Mouse (Mus musculus): ENCODE measurements around the gene Tdpoz3. TPM values are rescaled to one million over a fixed set of nuclear protein-coding genes. Genes with fewer than 3 reads are reported as not detected.
"Not testable (repeated sequence)": the region's sequence is repeated elsewhere in the genome, so short reads cannot be mapped to it uniquely, and the experiment has no call there.

Tdpoz3 gene
- not detected in 2 replicates for polyA plus RNA-seq (2015; fragmentation: Nextera tagmentation; extraction: Ambion mirVana)

GRCm38 (mm10) chr3:93825720-93826119 is at the start of gene Tdpoz3:
Gene Tdpoz3 (plus strand): TSS chr3:93826020.
- not testable (repeated sequence) for H3K27ac ChIP-seq; H3K9me3 ChIP-seq (replicated peaks; ENCODE audit: low read length); ATAC-seq (replicated peaks; ENCODE audit: low FRiP score, low read depth); DNase-seq (ENCODE audit: low spot score); H3K9ac ChIP-seq (ENCODE audit: low read depth, low read length); H3K4me3 ChIP-seq (replicated peaks; ENCODE audit: low read depth, low read length); H3K27me3 ChIP-seq (ENCODE audit: insufficient read depth, low read length); H3K4me2 ChIP-seq (ENCODE audit: low read length); H3K4me1 ChIP-seq (replicated peaks; ENCODE audit: insufficient read depth, low read length); H3K36me3 ChIP-seq (ENCODE audit: insufficient read depth, low read length)
- 90% methylated on average over 1 of the region's 1 CpGs for WGBS

GRCm38 (mm10) chr3:93796098-93796497 is 29.7 kb upstream of the Tdpoz3 start, which contains the start of gene Tdpoz4:
Gene Tdpoz4 (plus strand): TSS chr3:93796398.
- H3K4me2 ChIP-seq (ENCODE audit: low read length); H3K4me1 ChIP-seq (replicated peaks; ENCODE audit: insufficient read depth, low read length); ATAC-seq (replicated peaks; ENCODE audit: low FRiP score, low read depth); H3K27me3 ChIP-seq (ENCODE audit: insufficient read depth, low read length); H3K4me3 ChIP-seq (replicated peaks; ENCODE audit: low read depth, low read length); H3K9ac ChIP-seq (ENCODE audit: low read depth, low read length); H3K27ac ChIP-seq; DNase-seq (ENCODE audit: low spot score); H3K36me3 ChIP-seq (ENCODE audit: insufficient read depth, low read length); H3K9me3 ChIP-seq (replicated peaks; ENCODE audit: low read length): not testable (repeated sequence)

DNA sequence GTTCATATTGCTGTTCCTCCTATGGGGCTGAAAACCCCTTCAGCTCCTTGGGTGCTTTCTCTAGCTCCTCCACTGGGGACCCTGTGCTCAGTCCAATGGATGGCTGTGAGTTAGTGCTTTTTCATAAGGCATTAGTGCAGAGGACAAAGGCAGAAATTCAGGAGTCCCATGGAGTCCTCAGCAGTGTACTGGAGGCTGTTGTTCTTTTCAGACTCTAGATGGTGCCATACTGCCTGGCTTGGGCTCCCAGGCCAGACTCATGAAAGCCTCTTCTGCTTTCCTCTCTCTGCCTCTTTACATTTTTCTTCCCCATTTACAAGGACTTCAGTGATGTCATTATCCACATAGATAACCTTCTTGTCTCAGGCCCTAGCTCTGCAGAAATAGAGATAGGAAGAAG is 12.5 kb upstream of the Tdpoz3 start:
- TF ChIP-seq CTCF (IDR thresholded peaks at IDR 0.05; ENCODE audit: low read depth), result peak; percentile 44
- not testable (repeated sequence) for H3K27ac ChIP-seq; H3K4me2 ChIP-seq (ENCODE audit: low read length); H3K4me3 ChIP-seq (replicated peaks; ENCODE audit: low read depth, low read length); H3K27me3 ChIP-seq (ENCODE audit: insufficient read depth, low read length); H3K36me3 ChIP-seq (ENCODE audit: insufficient read depth, low read length); H3K9me3 ChIP-seq (replicated peaks; ENCODE audit: low read length); ATAC-seq (replicated peaks; ENCODE audit: low FRiP score, low read depth); H3K4me1 ChIP-seq (replicated peaks; ENCODE audit: insufficient read depth, low read length); H3K9ac ChIP-seq (ENCODE audit: low read depth, low read length)
- DNase-seq (ENCODE audit: low spot score), result peak; percentile 1

GRCm38 (mm10) chr3:93858957-93859356 is 33.1 kb downstream of the Tdpoz3 start:
- H3K27me3 ChIP-seq (ENCODE audit: insufficient read depth, low read length); H3K4me2 ChIP-seq (ENCODE audit: low read length); H3K36me3 ChIP-seq (ENCODE audit: insufficient read depth, low read length); H3K27ac ChIP-seq; DNase-seq (ENCODE audit: low spot score); H3K9me3 ChIP-seq (replicated peaks; ENCODE audit: low read length); H3K4me3 ChIP-seq (replicated peaks; ENCODE audit: low read depth, low read length); H3K9ac ChIP-seq (ENCODE audit: low read depth, low read length); ATAC-seq (replicated peaks; ENCODE audit: low FRiP score, low read depth); H3K4me1 ChIP-seq (replicated peaks; ENCODE audit: insufficient read depth, low read length): not testable (repeated sequence)
- WGBS, result 73% methylated on average over 8 of the region's 8 CpGs

GRCm38 (mm10) chr3:93870635-93871034 is 44.8 kb downstream of the Tdpoz3 start:
- WGBS, result 81% methylated on average over 8 of the region's 8 CpGs
- DNase-seq (ENCODE audit: low spot score); H3K9ac ChIP-seq (ENCODE audit: low read depth, low read length); H3K4me3 ChIP-seq (replicated peaks; ENCODE audit: low read depth, low read length); H3K27ac ChIP-seq; H3K27me3 ChIP-seq (ENCODE audit: insufficient read depth, low read length); H3K36me3 ChIP-seq (ENCODE audit: insufficient read depth, low read length); H3K4me2 ChIP-seq (ENCODE audit: low read length); ATAC-seq (replicated peaks; ENCODE audit: low FRiP score, low read depth); H3K4me1 ChIP-seq (replicated peaks; ENCODE audit: insufficient read depth, low read length); H3K9me3 ChIP-seq (replicated peaks; ENCODE audit: low read length): not testable (repeated sequence)

Other genes starting within 250 kb of the Tdpoz3 start
- gene Tdpoz2, start 173.3 kb upstream of the Tdpoz3 start, polyA plus RNA-seq (2015; fragmentation: Nextera tagmentation; extraction: Ambion mirVana), result not detected in 2 replicates
- not detected in 2 replicates for gene Tdpoz1, start 149.7 kb upstream of the Tdpoz3 start, polyA plus RNA-seq (2015; fragmentation: Nextera tagmentation; extraction: Ambion mirVana)
- gene Gm37596, start 132.9 kb upstream of the Tdpoz3 start, polyA plus RNA-seq (2015; fragmentation: Nextera tagmentation; extraction: Ambion mirVana), result not detected in 2 replicates
- gene Gm5773, start 53.0 kb upstream of the Tdpoz3 start, polyA plus RNA-seq (2015; fragmentation: Nextera tagmentation; extraction: Ambion mirVana), result not detected in 2 replicates
- not detected in 2 replicates for gene Tdpoz4, start 29.6 kb upstream of the Tdpoz3 start, polyA plus RNA-seq (2015; fragmentation: Nextera tagmentation; extraction: Ambion mirVana)
- gene Gm9117, start 117.5 kb downstream of the Tdpoz3 start, polyA plus RNA-seq (2015; fragmentation: Nextera tagmentation; extraction: Ambion mirVana), result not detected in 2 replicates
- gene Tdpoz5, start 135.3 kb downstream of the Tdpoz3 start, polyA plus RNA-seq (2015; fragmentation: Nextera tagmentation; extraction: Ambion mirVana), result not detected in 2 replicates
- not detected in 2 replicates for gene Gm9125, start 228.9 kb downstream of the Tdpoz3 start, polyA plus RNA-seq (2015; fragmentation: Nextera tagmentation; extraction: Ambion mirVana)
- not detected in 2 replicates for gene Gm10697, start 246.6 kb downstream of the Tdpoz3 start, polyA plus RNA-seq (2015; fragmentation: Nextera tagmentation; extraction: Ambion mirVana)